Comparison of ENCODE assay signal across 14 mouse cellular contexts in the genomic region with DNA sequence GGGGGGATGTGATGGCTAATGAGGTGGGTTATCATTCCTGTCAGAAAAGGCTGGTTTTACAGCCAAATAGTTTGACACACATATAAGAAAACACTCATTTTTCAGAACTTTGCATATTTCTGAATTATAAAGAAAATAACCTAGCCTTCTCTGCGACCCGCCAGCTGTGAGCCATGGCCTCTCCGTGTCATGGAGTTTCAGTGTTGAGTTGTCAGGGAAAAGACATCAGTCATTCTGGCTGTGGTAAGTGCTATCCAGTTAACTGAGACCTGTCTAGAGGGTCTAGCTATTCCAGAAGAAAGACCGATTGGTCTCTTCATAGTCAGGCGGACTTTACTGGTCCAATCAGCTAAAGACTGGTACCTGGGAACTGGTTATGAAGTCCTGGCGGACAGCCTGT.
"Had no signal": no experiment of that assay in that cellular context is flagged by ENCODE, and none has a peak within 500 bp of the region (broad histone marks: within the 10 kb centered on the region; RNA-seq: fewer than 3 reads in every experiment).

No protein-coding gene starts in this region.

- DNase-seq: kidney, postnatal 10 days; liver; liver, embryonic 13.5 days; liver, postnatal 0 days; thymus, adult 2 months; thymus, postnatal 25 days had no signal

- H3K9ac ChIP-seq: limb, embryonic 12.5 days; liver, embryonic 13.5 days; liver, postnatal 0 days; midbrain, embryonic 15.5 days; neural tube, embryonic 12.5 days had no signal

- H3K4me3 ChIP-seq: layer of hippocampus, adult 2 months; limb, embryonic 12.5 days; liver, embryonic 13.5 days; megakaryocyte, embryonic 14.5 days; midbrain, embryonic 15.5 days; neural tube, embryonic 12.5 days had no signal

- H3K27me3 ChIP-seq: limb, embryonic 12.5 days; liver, embryonic 13.5 days; megakaryocyte, embryonic 14.5 days; midbrain, embryonic 15.5 days; neural tube, embryonic 12.5 days had no signal

- ATAC-seq: liver, postnatal 0 days; midbrain, embryonic 15.5 days had no signal

- H3K36me3 ChIP-seq: liver, embryonic 13.5 days; midbrain, embryonic 15.5 days; neural tube, embryonic 12.5 days had no signal

- H3K4me1 ChIP-seq: liver, embryonic 13.5 days; megakaryocyte, embryonic 14.5 days; midbrain, embryonic 15.5 days; neural tube, embryonic 12.5 days had no signal

- H3K27ac ChIP-seq: limb, embryonic 12.5 days; liver, embryonic 13.5 days; macrophage; midbrain, embryonic 15.5 days; neural tube, embryonic 12.5 days; stomach, postnatal 0 days had no signal

- H3K9me3 ChIP-seq: limb, embryonic 12.5 days; liver, embryonic 13.5 days; midbrain, embryonic 15.5 days; neural tube, embryonic 12.5 days had no signal

- H3K4me2 ChIP-seq: limb, embryonic 12.5 days; liver, embryonic 13.5 days; midbrain, embryonic 11.5 days; midbrain, embryonic 15.5 days; neural tube, embryonic 12.5 days had no signal
